Comparison of ENCODE assay signal across 25 mouse cellular contexts in the genomic region with DNA sequence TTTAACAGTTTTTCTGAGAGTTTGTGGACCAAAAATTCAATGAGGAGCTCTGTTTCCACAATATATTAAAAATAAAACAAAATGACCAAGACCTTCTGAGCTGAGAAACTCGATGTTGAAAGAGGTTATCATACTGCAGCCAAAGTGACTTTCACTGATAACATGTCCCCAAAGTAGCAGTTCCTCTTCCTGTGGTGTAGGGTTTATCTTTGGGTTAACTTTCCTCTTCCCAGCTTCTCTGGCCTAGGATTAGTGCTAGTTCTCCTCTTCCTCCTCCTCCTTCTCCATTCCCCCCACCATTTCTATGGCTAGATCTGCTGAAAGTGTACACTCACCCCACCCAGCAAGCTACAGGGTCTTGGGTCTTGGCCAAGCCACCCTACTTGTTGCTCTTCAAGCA. TPM values are rescaled to one million over a fixed set of nuclear protein-coding genes. Genes with fewer than 3 reads are reported as not detected.
A peak's percentile ranks its signal among the peaks of the same experiment; 100 is the strongest.
DNase-seq lines count a peak whose midpoint lies in the region; ATAC-seq and TF ChIP-seq lines count a peak whose summit lies in the region.
"Had no signal": no experiment of that assay in that cellular context is flagged by ENCODE, and none has a peak within 500 bp of the region (broad histone marks: within the 10 kb centered on the region; RNA-seq: fewer than 3 reads in every experiment).

No protein-coding gene starts in this region.

- 0 out of 2 replicates have a peak, but pooled peaks have one; percentile 4 for ATAC-seq in G1E (ENCODE audit: extremely low read depth, insufficient number of reproducible peaks, low FRiP score, poor library complexity, severe bottlenecking)
- ATAC-seq in common myeloid progenitor, adult 5-6 weeks (replicated peaks; ENCODE audit: low read depth, poor library complexity, severe bottlenecking) = peak; percentile 67
- ATAC-seq in liver, embryonic 14.5 days (ENCODE audit: insufficient read depth) = 0 out of 2 replicates have a peak, but pooled peaks have one; percentile 18
- peak; percentile 70 for ATAC-seq in megakaryocyte progenitor cell, adult 5-6 weeks (replicated peaks; ENCODE audit: poor library complexity)
- ATAC-seq: activated CD4-positive, CD25-positive, alpha-beta regulatory T cell, adult 4 months; forebrain, postnatal 0 days; hindbrain, embryonic 16.5 days had no signal

- no peak overlapping the region for H3K4me2 ChIP-seq in liver, embryonic 14.5 days (ENCODE audit: low read depth)
- H3K4me2 ChIP-seq: heart, embryonic 15.5 days; midbrain, embryonic 12.5 days; neural tube, embryonic 12.5 days had no signal

- no peaks in the 10 kb centered on the region for H3K9me3 ChIP-seq in G1E (replicated peaks)
- H3K9me3 ChIP-seq in liver, embryonic 14.5 days (ENCODE audit: control insufficient read depth, low read length) = no peaks in the 10 kb centered on the region
- H3K9me3 ChIP-seq: heart, embryonic 10.5 days; heart, embryonic 15.5 days; midbrain, embryonic 12.5 days; neural tube, embryonic 12.5 days had no signal

- DNase-seq in G1E (ENCODE audit: low spot score) = no peak
- no peak for DNase-seq in liver, embryonic 14.5 days (ENCODE audit: low read depth in 3 of 3, low spot score in 3 of 3)
- DNase-seq in embryo, embryonic 10 days (ENCODE audit: low spot score) = no peak
- DNase-seq in layer of hippocampus, adult 9-10 months (ENCODE audit: low spot score) = no peak
- no peak for DNase-seq in adrenal gland, postnatal 14 days
- DNase-seq: adrenal gland, postnatal 25 days; cerebellum, adult 11-12 months; cerebellum, adult 9-11 months; forebrain, postnatal 0 days; gastrocnemius, postnatal 10 days; kidney, adult 18-20 months; kidney, postnatal 4 days; right cerebral cortex, adult 18-20 months; thymus, postnatal 4 days had no signal

- no peaks in the 10 kb centered on the region for H3K36me3 ChIP-seq in G1E (replicated peaks)
- no peaks in the 10 kb centered on the region for H3K36me3 ChIP-seq in liver, embryonic 14.5 days (replicated peaks; ENCODE audit: control insufficient read depth, insufficient read depth, low read depth)
- H3K36me3 ChIP-seq: heart, embryonic 10.5 days; heart, embryonic 15.5 days; midbrain, embryonic 12.5 days; neural tube, embryonic 12.5 days had no signal

- H3K27ac ChIP-seq in liver, embryonic 14.5 days = no peak overlapping the region
- H3K27ac ChIP-seq: heart, embryonic 10.5 days; heart, embryonic 15.5 days; macrophage; midbrain, embryonic 12.5 days; neural tube, embryonic 12.5 days had no signal

- H3K4me1 ChIP-seq in G1E (ENCODE audit: insufficient read depth, low read depth, low read length) = peaks cover 2% of the 10 kb centered on the region; the same call in 1 of the 2 replicates
- peaks cover 3 to 15% of the 10 kb centered on the region in 2 experiments; a peak in 2 of 4 replicates for H3K4me1 ChIP-seq in liver, embryonic 14.5 days (replicated peaks; ENCODE audit: control insufficient read depth in 2 of 2, insufficient read depth in 2 of 2, low read length in 1 of 2)
- H3K4me1 ChIP-seq: heart, embryonic 15.5 days; neural tube, embryonic 12.5 days had no signal

- WGBS in liver, embryonic 14.5 days (ENCODE audit: insufficient replicate concordance) = 5% methylated on average over 1 of the region's 1 CpGs

- H3K27me3 ChIP-seq in G1E (ENCODE audit: insufficient read depth, low read length) = peaks cover 14% of the 10 kb centered on the region; the same call in 1 of the 2 replicates
- H3K27me3 ChIP-seq in liver, embryonic 14.5 days (ENCODE audit: control insufficient read depth, insufficient read depth, low read length) = no peaks in the 10 kb centered on the region
- H3K27me3 ChIP-seq: heart, embryonic 15.5 days; midbrain, embryonic 12.5 days; neural tube, embryonic 12.5 days had no signal

- TF ChIP-seq EP300 in liver, embryonic 14.5 days (IDR thresholded peaks at IDR 0.05; ENCODE audit: low read depth) = no peak

- no peak overlapping the region for H3K4me3 ChIP-seq in G1E (ENCODE audit: low read depth, low read length)
- H3K4me3 ChIP-seq in liver, embryonic 14.5 days (ENCODE audit: insufficient read depth in 1 of 2, low read depth in 2 of 2, low read length in 2 of 2) = no peak overlapping the region
- H3K4me3 ChIP-seq: erythroblast, embryonic 14.5 days; heart, embryonic 10.5 days; heart, embryonic 15.5 days; midbrain, embryonic 12.5 days; myocyte; neural tube, embryonic 12.5 days had no signal

- no peak overlapping the region for H3K9ac ChIP-seq in liver, embryonic 14.5 days (replicated peaks)
- H3K9ac ChIP-seq: forebrain, postnatal 0 days; heart, embryonic 15.5 days; midbrain, embryonic 12.5 days; neural tube, embryonic 12.5 days had no signal

- TF ChIP-seq CTCF in G1E (IDR thresholded peaks at IDR 0.05; ENCODE audit: low read depth, low read length) = no peak
- TF ChIP-seq CTCF in liver, embryonic 14.5 days (IDR thresholded peaks at IDR 0.05; ENCODE audit: low read depth) = no peak

RNA-seq across cellular contexts. Expression of a gene that starts 36.9 kb away (rescaled TPM):
- total RNA-seq in G1E (2014; fragmentation: Nextera tagmentation) (86.3 and 103 TPM in 2 replicates), G1E (2017) (56.9 and 57.5 TPM in 2 replicates)
- 8.8 and 9.0 TPM in 2 replicates for polyA plus RNA-seq in G1E (2012)
- total RNA-seq in common myeloid progenitor, adult 5-6 weeks (2017) = 60.1 and 65.0 TPM in 2 replicates
- 8.6 and 17.2 TPM in 2 replicates for polyA plus RNA-seq in liver, embryonic 14.5 days (2012; rRNA removed)
- polyA plus RNA-seq in liver, embryonic 14.5 days (2014; fragmentation: Nextera tagmentation; extraction: Ambion mirVana) = 10.4 and 11.8 TPM in 2 replicates
- 45.6 and 73.0 TPM in 2 replicates for total RNA-seq in megakaryocyte progenitor cell, adult 5-6 weeks (2015)
- total RNA-seq in megakaryocyte progenitor cell, adult 5-6 weeks (2017) = 44.0 and 45.0 TPM in 2 replicates
- total RNA-seq in adrenal gland, postnatal 14 days (2021) = 43.4 and 44.6 TPM in 2 replicates

RNA-seq across cellular contexts. Expression of a gene that starts 52.6 kb away (rescaled TPM):
- not detected in 2 replicates for total RNA-seq in G1E (2014; fragmentation: Nextera tagmentation)
- total RNA-seq in G1E (2017) = 0.11 TPM in 1 of 2 replicates, not detected in the other
- polyA plus RNA-seq in G1E (2012) = not detected in 2 replicates
- total RNA-seq in common myeloid progenitor, adult 5-6 weeks (2017) = 3.6 and 4.4 TPM in 2 replicates
- polyA plus RNA-seq in liver, embryonic 14.5 days (2012; rRNA removed) = 2.4 and 3.4 TPM in 2 replicates
- 7.3 and 9.7 TPM in 2 replicates for polyA plus RNA-seq in liver, embryonic 14.5 days (2014; fragmentation: Nextera tagmentation; extraction: Ambion mirVana)
- 7.2 and 10.4 TPM in 2 replicates for total RNA-seq in megakaryocyte progenitor cell, adult 5-6 weeks (2015)
- total RNA-seq in megakaryocyte progenitor cell, adult 5-6 weeks (2017) = 3.0 and 4.2 TPM in 2 replicates
- total RNA-seq in adrenal gland, postnatal 14 days (2021) = 23.9 and 27.7 TPM in 2 replicates

Comparison
In these comparisons a context has a peak if more than half of its experiments do, and no peak if none do; other contexts are left out.
1. ATAC-seq: peak in every context shown above with its lines; median percentile 70 in megakaryocyte progenitor cell, adult 5-6 weeks; 67 in common myeloid progenitor, adult 5-6 weeks; 18 in liver, embryonic 14.5 days; 4 in G1E.